Mouse (Mus musculus): ENCODE data around the gene Itga9. TPM values are rescaled to one million over a fixed set of nuclear protein-coding genes. Genes with fewer than 3 reads are reported as not detected.

Itga9 gene
- polyA plus RNA-seq, 1 experiment from 2014 or later: 8.3 TPM

- Histone ChIP-seq H3K9ac (ENCODE audit: low read depth, low read length) (no peak overlapping the region), H3K4me2 (no peak overlapping the region), H3K27me3 (ENCODE audit: control insufficient read depth, insufficient read depth, low read length) (no peaks in the 10 kb centered on the region), H3K27ac (ENCODE audit: low read depth, low read length) (no peak overlapping the region), H3K9me3 (replicated peaks; ENCODE audit: control insufficient read depth, low read length) (no peaks in the 10 kb centered on the region), H3K4me1 (ENCODE audit: control insufficient read depth, insufficient read depth, low read length) (peaks cover 6% of the 10 kb centered on the region), H3K36me3 (ENCODE audit: control insufficient read depth, insufficient read depth, low read length) (0 out of 2 replicates have a peak, but pooled peaks cover 3% of the 10 kb centered on the region), H3K4me3 (ENCODE audit: low read depth, low read length) (no peak overlapping the region)
- 63% methylated on average over 18 of the region's 18 CpGs for WGBS (ENCODE audit: insufficient replicate concordance)
- no peak for ATAC-seq (replicated peaks; ENCODE audit: insufficient number of reproducible peaks, low FRiP score, low TSS enrichment)
Observed at GRCm38 (mm10) chr9:118706176-118706975, 99.9 kb downstream of the Itga9 start.

GRCm38 (mm10) chr9:118710625-118711024 is 104.1 kb downstream of the Itga9 start:
- H3K4me3 ChIP-seq (ENCODE audit: low read depth, low read length): no peak overlapping the region
- no peak for ATAC-seq (replicated peaks; ENCODE audit: insufficient number of reproducible peaks, low FRiP score, low TSS enrichment)
- H3K27me3 ChIP-seq (ENCODE audit: control insufficient read depth, insufficient read depth, low read length): no peaks in the 10 kb centered on the region
- H3K36me3 ChIP-seq (ENCODE audit: control insufficient read depth, insufficient read depth, low read length): 0 out of 2 replicates have a peak, but pooled peaks cover 3% of the 10 kb centered on the region
- no peak overlapping the region for H3K27ac ChIP-seq (ENCODE audit: low read depth, low read length)
- H3K4me1 ChIP-seq (ENCODE audit: control insufficient read depth, insufficient read depth, low read length): no peaks in the 10 kb centered on the region
- no peak overlapping the region for H3K4me2 ChIP-seq
- H3K9me3 ChIP-seq (replicated peaks; ENCODE audit: control insufficient read depth, low read length): no peaks in the 10 kb centered on the region
- 72% methylated on average over 9 of the region's 9 CpGs for WGBS (ENCODE audit: insufficient replicate concordance)
- H3K9ac ChIP-seq (ENCODE audit: low read depth, low read length): no peak overlapping the region

- H3K4me2 ChIP-seq: no peak overlapping the region
- no peak overlapping the region for H3K27ac ChIP-seq (ENCODE audit: low read depth, low read length)
- no peak for ATAC-seq (replicated peaks; ENCODE audit: insufficient number of reproducible peaks, low FRiP score, low TSS enrichment)
- 0 out of 2 replicates have a peak, but pooled peaks cover 3% of the 10 kb centered on the region for H3K36me3 ChIP-seq (ENCODE audit: control insufficient read depth, insufficient read depth, low read length)
- H3K9me3 ChIP-seq (replicated peaks; ENCODE audit: control insufficient read depth, low read length): no peaks in the 10 kb centered on the region
- H3K27me3 ChIP-seq (ENCODE audit: control insufficient read depth, insufficient read depth, low read length): no peaks in the 10 kb centered on the region
- WGBS (ENCODE audit: insufficient replicate concordance): 90% methylated on average over 11 of the region's 11 CpGs
- H3K9ac ChIP-seq (ENCODE audit: low read depth, low read length): no peak overlapping the region
- no peaks in the 10 kb centered on the region for H3K4me1 ChIP-seq (ENCODE audit: control insufficient read depth, insufficient read depth, low read length)
- H3K4me3 ChIP-seq (ENCODE audit: low read depth, low read length): no peak overlapping the region
Observed at GRCm38 (mm10) chr9:118711749-118712148, 105.3 kb downstream of the Itga9 start.

- Histone ChIP-seq H3K9me3 (replicated peaks; ENCODE audit: control insufficient read depth, low read length) (no peaks in the 10 kb centered on the region), H3K27ac (ENCODE audit: low read depth, low read length) (no peak overlapping the region), H3K4me3 (ENCODE audit: low read depth, low read length) (no peak overlapping the region), H3K27me3 (ENCODE audit: control insufficient read depth, insufficient read depth, low read length) (no peaks in the 10 kb centered on the region), H3K36me3 (ENCODE audit: control insufficient read depth, insufficient read depth, low read length) (no peaks in the 10 kb centered on the region), H3K4me1 (ENCODE audit: control insufficient read depth, insufficient read depth, low read length) (no peaks in the 10 kb centered on the region), H3K9ac (ENCODE audit: low read depth, low read length) (no peak overlapping the region), H3K4me2 (no peak overlapping the region)
- no peak for ATAC-seq (replicated peaks; ENCODE audit: insufficient number of reproducible peaks, low FRiP score, low TSS enrichment)
- 82% methylated on average over 8 of the region's 8 CpGs for WGBS (ENCODE audit: insufficient replicate concordance)
Observed at GRCm38 (mm10) chr9:118713515-118713914, 107.0 kb downstream of the Itga9 start.

GRCm38 (mm10) chr9:118714536-118714935 is 108.0 kb downstream of the Itga9 start:
- 78% methylated on average over 5 of the region's 5 CpGs for WGBS (ENCODE audit: insufficient replicate concordance)
- H3K9ac ChIP-seq (ENCODE audit: low read depth, low read length): no peak overlapping the region
- H3K36me3 ChIP-seq (ENCODE audit: control insufficient read depth, insufficient read depth, low read length): no peaks in the 10 kb centered on the region
- no peak overlapping the region for H3K27ac ChIP-seq (ENCODE audit: low read depth, low read length)
- no peaks in the 10 kb centered on the region for H3K27me3 ChIP-seq (ENCODE audit: control insufficient read depth, insufficient read depth, low read length)
- no peaks in the 10 kb centered on the region for H3K9me3 ChIP-seq (replicated peaks; ENCODE audit: control insufficient read depth, low read length)
- no peak for ATAC-seq (replicated peaks; ENCODE audit: insufficient number of reproducible peaks, low FRiP score, low TSS enrichment)
- H3K4me3 ChIP-seq (ENCODE audit: low read depth, low read length): no peak overlapping the region
- no peak overlapping the region for H3K4me2 ChIP-seq
- no peaks in the 10 kb centered on the region for H3K4me1 ChIP-seq (ENCODE audit: control insufficient read depth, insufficient read depth, low read length)

- ATAC-seq (replicated peaks; ENCODE audit: insufficient number of reproducible peaks, low FRiP score, low TSS enrichment): no peak
- no peaks in the 10 kb centered on the region for H3K36me3 ChIP-seq (ENCODE audit: control insufficient read depth, insufficient read depth, low read length)
- no peak overlapping the region for H3K4me3 ChIP-seq (ENCODE audit: low read depth, low read length)
- H3K27me3 ChIP-seq (ENCODE audit: control insufficient read depth, insufficient read depth, low read length): no peaks in the 10 kb centered on the region
- no peak overlapping the region for H3K9ac ChIP-seq (ENCODE audit: low read depth, low read length)
- no peak overlapping the region for H3K27ac ChIP-seq (ENCODE audit: low read depth, low read length)
- H3K4me2 ChIP-seq: no peak overlapping the region
- H3K9me3 ChIP-seq (replicated peaks; ENCODE audit: control insufficient read depth, low read length): no peaks in the 10 kb centered on the region
- H3K4me1 ChIP-seq (ENCODE audit: control insufficient read depth, insufficient read depth, low read length): no peaks in the 10 kb centered on the region
- WGBS (ENCODE audit: insufficient replicate concordance): 75% methylated on average over 9 of the region's 9 CpGs
Observed at GRCm38 (mm10) chr9:118715971-118716628, 109.6 kb downstream of the Itga9 start.

GRCm38 (mm10) chr9:118717436-118717835 is 110.9 kb downstream of the Itga9 start:
- Histone ChIP-seq H3K4me3 (ENCODE audit: low read depth, low read length) (no peak overlapping the region), H3K9me3 (replicated peaks; ENCODE audit: control insufficient read depth, low read length) (no peaks in the 10 kb centered on the region), H3K9ac (ENCODE audit: low read depth, low read length) (no peak overlapping the region), H3K27me3 (ENCODE audit: control insufficient read depth, insufficient read depth, low read length) (no peaks in the 10 kb centered on the region), H3K27ac (ENCODE audit: low read depth, low read length) (no peak overlapping the region), H3K4me1 (ENCODE audit: control insufficient read depth, insufficient read depth, low read length) (no peaks in the 10 kb centered on the region), H3K36me3 (ENCODE audit: control insufficient read depth, insufficient read depth, low read length) (no peaks in the 10 kb centered on the region), H3K4me2 (no peak overlapping the region)
- no peak for ATAC-seq (replicated peaks; ENCODE audit: insufficient number of reproducible peaks, low FRiP score, low TSS enrichment)
- 62% methylated on average over 3 of the region's 3 CpGs for WGBS (ENCODE audit: insufficient replicate concordance)

- Histone ChIP-seq H3K27me3 (ENCODE audit: control insufficient read depth, insufficient read depth, low read length) (no peaks in the 10 kb centered on the region), H3K4me3 (ENCODE audit: low read depth, low read length) (no peak overlapping the region), H3K4me2 (no peak overlapping the region), H3K4me1 (ENCODE audit: control insufficient read depth, insufficient read depth, low read length) (no peaks in the 10 kb centered on the region), H3K27ac (ENCODE audit: low read depth, low read length) (no peak overlapping the region), H3K9ac (ENCODE audit: low read depth, low read length) (no peak overlapping the region), H3K9me3 (replicated peaks; ENCODE audit: control insufficient read depth, low read length) (no peaks in the 10 kb centered on the region), H3K36me3 (ENCODE audit: control insufficient read depth, insufficient read depth, low read length) (no peaks in the 10 kb centered on the region)
- 82% methylated on average over 2 of the region's 2 CpGs for WGBS (ENCODE audit: insufficient replicate concordance)
- no peak for ATAC-seq (replicated peaks; ENCODE audit: insufficient number of reproducible peaks, low FRiP score, low TSS enrichment)
Observed at GRCm38 (mm10) chr9:118718511-118718910, 112.0 kb downstream of the Itga9 start.
